Mouse (Mus musculus) heart, embryonic 10.5 days (tissue): ENCODE results near the gene Bace1. TPM values are rescaled to one million over a fixed set of nuclear protein-coding genes. Genes with fewer than 3 reads are reported as not detected.
A peak's percentile ranks its signal among the peaks of the same experiment; 100 is the strongest.

Experiments used
- DNase-seq: peaks from one replicate; pipeline ENCODE4 v3.0.0-alpha.2; 2017; ENCODE audit warnings: low spot score
- H3K27ac ChIP-seq: fragments of 300-500 bp; sonication (generic); 2 replicates; pipeline ENCODE4 v1.5.1; 2016; ENCODE audit warnings: mild to moderate bottlenecking
- H3K27me3 ChIP-seq: fragments of 300-500 bp; sonication (generic); 2 replicates; pipeline ENCODE4 v1.6.1; 2016; ENCODE audit warnings: mild to moderate bottlenecking; ENCODE audit not compliant: poor library complexity, insufficient read depth, severe bottlenecking
- H3K36me3 ChIP-seq: fragments of 300-500 bp; sonication (generic); 2 replicates; pipeline ENCODE4 v1.6.1; 2016; ENCODE audit warnings: mild to moderate bottlenecking, moderate library complexity
- H3K4me1 ChIP-seq: fragments of 300-500 bp; sonication (generic); 2 replicates; pipeline ENCODE4 v1.6.1; 2016; ENCODE audit warnings: mild to moderate bottlenecking
- H3K4me3 ChIP-seq: fragments of 300-500 bp; sonication (generic); 2 replicates; pipeline ENCODE4 v1.5.1; 2016; ENCODE audit warnings: mild to moderate bottlenecking, moderate library complexity
- H3K9me3 ChIP-seq: fragments of 300-500 bp; sonication (generic); 2 replicates; pipeline ENCODE4 v1.6.1; 2016; ENCODE audit warnings: mild to moderate bottlenecking, moderate library complexity
- WGBS: fragments of 180-500 bp; shearing (Covaris S2); methylation state at CpG from one replicate; pipeline ENCODE4 v1.1.7; 2016; 5-methylcytosine and 5-hydroxymethylcytosine counted together
- polyA plus RNA-seq: library from polyadenylated mRNA; unstranded; fragments of >200 nt; fragmentation: Nextera tagmentation; extraction: Ambion mirVana; gene quantifications from 2 replicates; pipeline ENCODE4 v1.2.1, GENCODE M21; 2016

Bace1 gene
- polyA plus RNA-seq, 1 experiment from 2014 or later = 19.4 TPM

DNA sequence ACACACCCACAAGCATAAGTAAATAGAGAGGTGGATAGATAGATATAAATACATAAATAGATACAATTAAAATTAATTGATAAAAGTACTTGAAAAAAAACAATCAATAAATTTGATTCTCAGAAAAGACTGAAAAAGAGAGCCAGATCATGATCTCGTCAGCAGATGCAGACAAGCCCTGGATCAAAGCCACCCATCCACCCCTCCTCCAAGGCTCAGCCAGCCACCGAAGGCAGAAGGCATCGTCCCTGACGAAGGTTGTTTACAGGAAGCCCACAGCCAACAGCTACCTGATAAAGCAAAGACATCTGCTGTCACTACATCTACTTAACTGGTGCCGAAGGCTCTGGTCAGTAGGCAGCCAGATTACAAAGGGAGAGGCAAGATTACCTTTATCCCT lies 26.4 kb upstream of the Bace1 start:
- no peak overlapping the region for H3K27ac ChIP-seq
- DNase-seq = no peak
- H3K4me1 ChIP-seq = no peaks in the 10 kb centered on the region
- no peaks in the 10 kb centered on the region for H3K27me3 ChIP-seq
- H3K9me3 ChIP-seq = no peaks in the 10 kb centered on the region
- H3K36me3 ChIP-seq = peaks cover 26% of the 10 kb centered on the region
- H3K4me3 ChIP-seq = no peak overlapping the region
- WGBS = 38% methylated on average over 5 of the region's 5 CpGs

DNA sequence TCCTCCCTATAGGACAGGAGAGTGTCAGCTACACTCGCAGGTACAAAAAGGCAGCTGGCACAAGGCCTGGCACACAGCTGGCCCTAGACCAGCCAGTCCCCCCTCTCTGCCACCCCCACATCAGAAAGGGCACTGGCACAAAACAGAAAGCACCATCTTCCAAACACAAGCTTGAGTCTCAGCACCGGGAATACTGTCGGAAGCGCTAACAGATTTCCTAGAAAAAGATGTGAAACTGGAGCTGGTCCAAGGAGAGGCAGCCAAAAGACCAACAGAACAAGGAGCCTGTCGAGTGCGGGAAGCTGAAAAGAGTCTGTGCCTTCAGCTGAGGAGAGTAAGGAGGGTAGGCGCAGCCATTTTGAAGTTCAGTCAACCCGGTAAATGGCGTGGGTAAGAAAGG lies 23.3 kb upstream of the Bace1 start:
- WGBS = 88% methylated on average over 9 of the region's 9 CpGs
- Histone ChIP-seq H3K4me3 (no peak overlapping the region), H3K27me3 (no peaks in the 10 kb centered on the region), H3K36me3 (peaks cover 29% of the 10 kb centered on the region), H3K9me3 (no peaks in the 10 kb centered on the region), H3K4me1 (peaks cover 8% of the 10 kb centered on the region; the same call in 1 of the 2 replicates), H3K27ac (no peak overlapping the region)
- DNase-seq = no peak

DNA sequence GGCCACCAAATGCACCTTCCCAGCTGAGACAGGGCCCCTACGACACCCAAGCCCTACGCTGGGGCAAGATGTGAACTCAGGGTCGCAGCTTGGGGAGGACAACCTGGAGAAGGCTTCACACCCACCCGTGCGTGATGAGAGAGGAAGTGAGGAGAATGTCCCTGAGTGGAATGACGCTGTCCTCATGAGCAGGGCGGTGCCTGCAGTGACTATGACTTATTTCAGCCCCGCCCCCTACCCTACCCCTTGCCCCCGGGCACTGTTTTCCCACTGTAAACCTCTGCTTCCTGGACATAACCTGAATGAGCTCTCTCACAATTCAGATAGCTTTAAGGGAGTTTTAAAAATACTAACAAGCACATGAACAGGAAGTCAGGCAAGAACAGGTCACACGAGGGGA lies 22.9 kb upstream of the Bace1 start:
- H3K36me3 ChIP-seq = peaks cover 29% of the 10 kb centered on the region
- no peaks in the 10 kb centered on the region for H3K27me3 ChIP-seq
- no peak overlapping the region for H3K4me3 ChIP-seq
- WGBS = 78% methylated on average over 10 of the region's 10 CpGs
- no peak overlapping the region for H3K27ac ChIP-seq
- no peaks in the 10 kb centered on the region for H3K9me3 ChIP-seq
- DNase-seq = no peak
- peaks cover 8% of the 10 kb centered on the region; the same call in 1 of the 2 replicates for H3K4me1 ChIP-seq

DNA sequence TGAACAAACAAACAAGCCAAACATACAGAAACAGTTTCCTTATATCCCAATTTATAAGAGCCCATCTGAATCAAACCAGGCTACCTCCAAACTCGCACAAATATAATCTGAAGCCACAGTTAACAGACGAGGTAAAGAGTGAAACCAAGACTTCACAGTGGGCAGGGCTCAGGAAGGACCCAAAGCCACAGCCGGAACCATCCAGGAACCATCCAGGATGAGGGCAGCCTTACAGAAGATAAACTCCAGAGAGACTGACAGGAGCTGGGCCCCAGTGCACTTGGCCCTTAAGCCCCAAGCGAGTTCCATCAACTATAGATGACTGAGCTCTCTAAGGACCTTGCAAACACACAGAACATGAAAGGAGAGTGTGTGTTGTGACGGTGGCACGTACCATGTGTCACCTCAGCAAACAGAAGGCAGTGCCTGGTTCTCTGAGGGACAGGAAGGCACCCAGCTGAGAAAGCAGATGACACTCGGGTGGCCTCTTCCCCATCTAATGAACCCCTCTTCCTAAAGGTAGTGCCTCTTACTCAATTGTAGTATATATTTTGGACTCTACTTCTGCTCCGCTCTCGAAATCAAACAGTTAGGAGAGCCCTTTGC lies 19.9 kb upstream of the Bace1 start:
- WGBS = 74% methylated on average over 9 of the region's 9 CpGs
- Histone ChIP-seq H3K36me3 (peaks cover 47% of the 10 kb centered on the region), H3K27me3 (no peaks in the 10 kb centered on the region), H3K27ac (no peak overlapping the region), H3K4me3 (no peak overlapping the region), H3K9me3 (no peaks in the 10 kb centered on the region), H3K4me1 (peaks cover 8% of the 10 kb centered on the region; the same call in 1 of the 2 replicates)
- no peak for DNase-seq

DNA sequence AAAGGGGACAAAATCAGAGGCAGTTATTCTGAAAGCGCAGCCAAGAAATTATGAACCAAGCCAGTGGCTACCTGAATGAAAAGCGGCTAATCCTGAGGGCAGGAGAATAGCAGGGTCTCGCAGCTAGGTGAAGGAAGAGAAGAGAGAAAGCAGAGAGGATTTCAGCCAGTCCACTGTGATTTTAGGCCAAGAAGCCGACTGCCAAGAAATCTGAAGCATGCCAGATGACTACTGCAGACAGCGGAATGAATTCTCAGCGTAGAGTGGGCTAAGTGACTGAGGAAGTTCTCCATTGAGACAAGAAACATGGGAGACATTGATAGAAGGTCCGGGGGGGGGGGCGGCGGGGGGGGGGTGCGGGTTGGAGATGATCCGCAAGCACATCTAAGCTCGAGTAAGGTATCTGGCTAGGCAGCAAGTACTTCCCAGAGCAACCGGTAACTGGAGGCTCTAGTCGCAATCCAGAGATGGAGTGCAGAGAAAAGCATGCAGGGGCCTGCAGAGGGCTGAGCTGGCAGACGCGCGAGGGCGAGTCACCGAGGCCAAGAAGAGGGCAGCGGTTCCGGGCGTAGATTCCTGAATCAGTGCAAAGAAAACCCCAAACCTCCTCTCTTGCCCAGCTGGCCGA lies 10.6 kb upstream of the Bace1 start:
- no peaks in the 10 kb centered on the region for H3K9me3 ChIP-seq
- H3K36me3 ChIP-seq = peaks cover 6% of the 10 kb centered on the region
- no peak for DNase-seq
- 5% methylated on average over 23 of the region's 23 CpGs for WGBS
- peak overlapping the region; percentile 73 for H3K4me3 ChIP-seq
- peak overlapping the region; percentile 80 for H3K27ac ChIP-seq
- peaks cover 11% of the 10 kb centered on the region for H3K4me1 ChIP-seq
- no peaks in the 10 kb centered on the region for H3K27me3 ChIP-seq

DNA sequence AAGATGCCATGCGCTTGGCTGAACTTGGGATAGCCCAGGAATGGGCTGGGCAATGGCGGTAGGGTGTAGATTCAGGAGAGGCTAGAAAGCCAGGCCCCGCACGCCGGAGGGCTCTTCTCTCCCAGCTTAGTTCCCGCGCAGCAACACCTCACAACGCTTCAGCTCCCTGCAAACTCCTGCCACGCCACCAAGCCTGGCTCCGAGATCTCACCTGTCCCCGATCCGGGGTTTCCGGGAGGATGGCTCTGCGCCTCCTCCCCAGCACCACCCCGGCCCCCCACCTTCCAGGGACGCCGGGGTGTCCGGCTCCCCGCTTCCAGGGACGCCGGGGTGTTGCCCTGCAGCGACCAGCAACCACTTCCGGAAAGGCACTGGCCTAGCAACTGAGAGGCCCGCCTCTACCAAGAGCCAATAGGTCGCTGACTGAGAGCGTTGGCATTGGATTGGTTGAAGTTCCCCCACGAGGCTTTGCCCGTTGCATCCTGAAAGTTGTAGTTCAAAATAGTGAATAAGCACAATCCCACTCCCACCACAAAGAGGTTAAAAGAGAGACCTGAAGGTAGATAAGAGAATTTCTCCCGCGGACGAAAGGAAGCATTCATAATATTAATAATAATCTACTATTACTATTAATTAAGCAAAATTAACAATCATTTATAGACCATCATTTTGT lies 10.0 kb upstream of the Bace1 start, which contains the start of gene Cep164:
TSS of gene Cep164 (minus strand) at position 401 of the 673 bp plus-strand sequence.
- Histone ChIP-seq H3K27ac (peak within 1 kb of the TSS; percentile 80), H3K27me3 (no peaks in the 10 kb centered on the region), H3K9me3 (no peaks in the 10 kb centered on the region), H3K4me1 (peaks cover 11% of the 10 kb centered on the region), H3K36me3 (peaks cover under 1% of the 10 kb centered on the region; the same call in 1 of the 2 replicates), H3K4me3 (peak within 1 kb of the TSS; percentile 73)
- peak; percentile 97 for DNase-seq
- WGBS = under 1% methylated on average over 31 of the region's 31 CpGs

DNA sequence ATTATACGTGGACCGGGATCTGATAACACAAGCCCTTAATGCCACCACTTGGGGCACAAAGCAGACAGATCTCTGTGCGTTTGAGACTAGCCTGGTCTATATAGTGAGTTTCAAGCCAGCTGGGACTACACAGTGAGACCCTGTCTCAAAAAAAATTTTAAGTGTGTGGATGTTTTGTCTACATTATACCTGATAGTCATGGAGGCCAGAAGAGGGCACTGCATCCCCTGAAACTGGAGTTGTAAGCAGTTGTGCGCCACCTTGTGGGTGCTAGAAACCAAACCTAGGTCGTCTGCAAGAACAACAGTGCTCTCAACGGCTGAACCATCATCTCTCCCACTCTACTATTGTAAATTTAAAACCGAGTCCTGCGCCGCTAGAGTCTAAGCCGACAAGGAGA lies 9.3 kb upstream of the Bace1 start:
- no peaks in the 10 kb centered on the region for H3K36me3 ChIP-seq
- no peaks in the 10 kb centered on the region for H3K9me3 ChIP-seq
- 0 out of 2 replicates have a peak overlapping the region, but pooled peaks have one; percentile 42 for H3K27ac ChIP-seq
- peak; percentile 88 for DNase-seq
- peak overlapping the region; percentile 73 for H3K4me3 ChIP-seq
- 23% methylated on average over 10 of the region's 10 CpGs for WGBS
- no peaks in the 10 kb centered on the region for H3K27me3 ChIP-seq
- peaks cover 11% of the 10 kb centered on the region for H3K4me1 ChIP-seq

DNA sequence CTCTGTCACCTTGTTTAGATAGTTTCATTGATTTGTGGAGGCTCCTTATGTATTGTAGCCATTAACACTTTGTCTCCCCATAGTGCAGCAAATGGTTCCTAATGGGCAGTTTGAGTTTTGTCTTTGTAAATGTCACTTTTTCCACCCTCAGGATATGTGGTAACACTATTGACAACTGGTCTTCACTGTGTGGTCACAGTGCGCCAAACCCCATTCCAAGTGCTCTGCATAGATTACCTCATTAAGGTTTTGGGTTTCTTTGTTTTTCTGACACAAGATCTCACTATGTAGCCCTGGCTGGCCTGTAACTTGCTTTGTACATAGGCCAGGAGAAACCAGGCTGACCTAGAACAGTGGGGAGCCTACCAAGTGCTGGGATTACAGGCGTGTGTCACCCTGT lies 5.5 kb upstream of the Bace1 start:
- H3K9me3 ChIP-seq = no peaks in the 10 kb centered on the region
- no peak overlapping the region for H3K4me3 ChIP-seq
- H3K4me1 ChIP-seq = peaks cover 3% of the 10 kb centered on the region
- H3K27me3 ChIP-seq = no peaks in the 10 kb centered on the region
- no peak for DNase-seq
- WGBS = 87% methylated on average over 2 of the region's 2 CpGs
- no peaks in the 10 kb centered on the region for H3K36me3 ChIP-seq
- H3K27ac ChIP-seq = no peak overlapping the region

DNA sequence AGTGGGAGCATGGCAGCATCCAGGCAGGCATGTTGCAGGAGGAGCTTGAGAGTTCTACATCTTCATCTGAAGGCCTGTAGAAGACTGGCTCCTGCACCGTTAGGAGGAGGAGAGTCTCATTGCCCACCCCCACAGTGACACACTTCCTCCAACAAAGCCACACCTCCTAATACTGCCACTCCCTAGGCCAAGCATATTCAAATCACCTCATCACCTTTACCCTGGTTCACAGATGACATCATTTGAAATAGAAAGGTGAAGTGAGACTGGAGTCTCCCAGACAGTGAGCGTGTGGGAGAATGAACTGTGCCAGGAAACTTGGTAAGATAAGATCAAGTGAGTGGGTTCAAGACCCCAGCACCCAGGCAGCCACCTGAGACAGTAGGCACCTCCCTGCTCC lies 4.9 kb upstream of the Bace1 start:
- Histone ChIP-seq H3K36me3 (no peaks in the 10 kb centered on the region), H3K27ac (no peak overlapping the region), H3K4me3 (no peak overlapping the region), H3K27me3 (no peaks in the 10 kb centered on the region), H3K9me3 (no peaks in the 10 kb centered on the region), H3K4me1 (no peaks in the 10 kb centered on the region)
- WGBS = 87% methylated on average over 2 of the region's 2 CpGs
- no peak for DNase-seq

DNA sequence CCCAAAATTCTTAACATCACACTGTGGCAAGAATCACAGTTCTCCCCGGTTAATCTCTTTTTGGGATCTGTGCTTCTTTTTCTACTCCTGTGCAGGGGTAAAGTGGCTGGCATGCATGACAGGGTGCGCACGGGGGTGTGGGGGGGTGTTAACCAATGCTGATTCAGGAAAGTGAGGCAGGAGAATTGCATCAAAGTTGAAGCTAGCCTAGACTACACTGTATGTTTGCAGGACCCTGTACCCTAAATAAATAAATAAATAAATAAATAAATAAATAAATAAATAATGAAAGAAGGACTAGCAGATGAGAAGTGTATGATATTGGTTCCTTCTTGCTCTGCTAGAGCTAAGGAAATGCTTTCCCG lies 329 bp upstream of the Bace1 start:
- Histone ChIP-seq H3K27ac (no peak overlapping the region), H3K4me3 (peak overlapping the region; percentile 88), H3K27me3 (no peaks in the 10 kb centered on the region), H3K9me3 (no peaks in the 10 kb centered on the region), H3K4me1 (peaks cover 23% of the 10 kb centered on the region), H3K36me3 (no peaks in the 10 kb centered on the region)
- no peak for DNase-seq
- WGBS = 19% methylated on average over 4 of the region's 4 CpGs

DNA sequence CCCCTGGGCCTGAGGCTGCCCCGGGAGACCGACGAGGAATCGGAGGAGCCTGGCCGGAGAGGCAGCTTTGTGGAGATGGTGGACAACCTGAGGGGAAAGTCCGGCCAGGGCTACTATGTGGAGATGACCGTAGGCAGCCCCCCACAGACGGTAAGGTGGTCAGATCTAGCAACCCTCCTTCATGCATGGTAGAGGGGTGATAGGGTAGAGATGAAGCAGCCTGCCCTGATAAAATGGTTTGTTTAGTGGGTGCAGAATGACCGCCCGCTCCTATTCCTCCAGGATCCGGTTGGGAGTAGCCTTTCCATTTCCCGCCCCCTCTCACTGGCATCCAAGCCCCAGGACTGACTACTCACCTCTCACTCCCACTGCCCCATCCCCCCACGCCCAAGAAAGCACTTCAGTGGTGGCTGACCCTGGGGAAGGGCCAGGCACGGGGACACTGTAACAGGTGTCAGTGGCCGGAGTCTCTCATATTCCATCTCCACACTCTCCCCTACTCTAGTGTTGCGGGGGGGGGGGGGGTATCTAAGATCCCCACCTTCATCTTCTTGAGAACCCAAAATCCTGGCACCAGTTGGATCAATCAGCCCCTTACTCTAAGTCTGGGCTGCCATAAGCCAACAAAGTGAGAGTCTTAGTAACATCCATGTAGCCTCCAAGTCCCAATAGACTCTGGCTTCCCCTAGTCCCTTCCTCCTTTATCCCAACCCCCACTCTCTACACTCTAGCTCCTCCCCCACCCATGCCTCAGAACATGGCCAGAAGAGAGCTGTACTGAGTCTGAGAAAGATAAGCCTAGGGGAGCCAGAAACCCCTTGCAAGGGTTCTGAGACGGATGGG lies 980 bp downstream of the Bace1 start:
- 6% methylated on average over 17 of the region's 17 CpGs for WGBS
- Histone ChIP-seq H3K27ac (peak overlapping the region; percentile 87), H3K9me3 (no peaks in the 10 kb centered on the region), H3K36me3 (no peaks in the 10 kb centered on the region), H3K4me3 (peak overlapping the region; percentile 88), H3K4me1 (peaks cover 28% of the 10 kb centered on the region), H3K27me3 (no peaks in the 10 kb centered on the region)
- no peak for DNase-seq

DNA sequence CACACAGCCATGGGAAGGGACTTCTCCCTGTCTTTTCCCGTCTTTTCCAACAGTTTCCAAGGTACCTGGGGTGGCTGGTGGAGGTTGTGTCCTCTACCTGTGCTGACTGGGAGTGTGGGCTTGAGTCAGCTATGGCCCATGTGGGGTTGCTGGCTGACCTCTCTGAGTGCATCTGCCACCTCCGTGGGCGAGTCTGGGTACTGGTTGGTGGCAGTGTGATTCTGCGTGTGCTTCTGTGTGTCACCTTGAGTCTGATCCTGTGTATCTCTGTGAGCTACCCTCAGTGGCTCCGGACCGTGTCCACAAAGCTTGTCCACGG lies 1.6 kb downstream of the Bace1 start:
- peak overlapping the region; percentile 88 for H3K4me3 ChIP-seq
- no peak for DNase-seq

More for the DNA sequence above, 1.6 kb downstream of the Bace1 start:
- Histone ChIP-seq H3K36me3 (no peaks in the 10 kb centered on the region), H3K27me3 (no peaks in the 10 kb centered on the region), H3K9me3 (no peaks in the 10 kb centered on the region), H3K27ac (peak overlapping the region; percentile 31; the same call in 1 of the 2 replicates), H3K4me1 (peaks cover 28% of the 10 kb centered on the region)
- 65% methylated on average over 7 of the region's 7 CpGs for WGBS
